In the genomic region with DNA sequence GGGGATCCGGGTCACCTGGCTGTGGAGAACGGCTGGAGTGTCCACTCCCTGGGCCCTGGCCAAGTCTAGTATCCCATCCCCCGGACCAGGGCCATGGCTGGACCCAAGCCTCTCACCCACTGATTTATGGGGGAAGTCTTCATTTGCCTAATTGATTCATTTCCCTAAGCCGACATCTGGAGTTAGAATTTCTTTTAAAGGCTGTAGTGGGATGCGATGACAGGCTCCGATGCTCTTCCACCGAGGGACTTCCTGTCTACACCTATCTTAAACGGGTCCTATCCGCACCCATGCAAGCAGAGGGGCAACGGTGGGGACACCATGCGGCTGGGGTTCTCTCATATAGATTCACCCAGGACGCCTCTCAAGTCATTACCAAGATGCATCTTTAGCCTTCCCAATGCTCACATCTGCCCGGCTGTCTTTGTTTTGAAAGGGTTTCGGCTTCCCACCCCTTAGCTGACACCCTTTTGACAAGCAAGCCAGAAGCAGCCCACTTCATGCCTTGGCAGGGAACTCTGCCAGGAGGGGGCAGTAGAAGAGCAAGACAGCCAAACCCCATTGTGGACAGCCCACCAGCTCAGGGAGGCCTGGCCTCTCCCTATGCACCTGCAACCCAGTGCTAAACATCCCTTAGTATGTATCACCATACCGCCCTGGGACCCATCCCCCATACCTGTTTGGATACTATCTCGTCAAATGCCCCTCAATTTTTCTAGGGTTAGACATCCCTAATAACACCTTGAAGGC, we compare ENCODE assay signal across 8 mouse cellular contexts.
A peak's percentile ranks its signal among the peaks of the same experiment; 100 is the strongest.
DNase-seq lines count a peak whose midpoint lies in the region; ATAC-seq and TF ChIP-seq lines count a peak whose summit lies in the region.

No protein-coding gene starts in this region.

- H3K9me3 ChIP-seq in lung, postnatal 0 days (ENCODE audit: low read length): no peaks in the 10 kb centered on the region

- no peaks in the 10 kb centered on the region for H3K4me1 ChIP-seq in lung, postnatal 0 days (ENCODE audit: insufficient read depth, low read depth, low read length)

- intact Hi-C loops in gastrocnemius, postnatal 36 days (cut with DNase I): no loop called here

- 30% methylated on average over 16 of the region's 16 CpGs for WGBS in lung, postnatal 0 days

- DNase-seq in layer of hippocampus, adult 11-12 months (ENCODE audit: low spot score): peak; percentile 57
- DNase-seq in layer of hippocampus, adult 9-10 months (ENCODE audit: low spot score): no peak
- peak; percentile 90 for DNase-seq in brain, embryonic 14.5 days (ENCODE audit: low read depth)
- DNase-seq in forelimb bud, embryonic 11.5 days (ENCODE audit: low read depth, low spot score): peak; percentile 72
- DNase-seq in layer of hippocampus, adult 18-20 months (ENCODE audit: low spot score in 2 of 2): peak; percentile 30 to 55
- DNase-seq in lung, postnatal 0 days (ENCODE audit: low spot score): peak; percentile 27
- peak; percentile 22 to 26 for DNase-seq in right cerebral cortex, adult 2 months (ENCODE audit: low spot score in 2 of 2)
- DNase-seq in gastrocnemius, postnatal 36 days: no peak

- H3K36me3 ChIP-seq in lung, postnatal 0 days (ENCODE audit: insufficient read depth, low read length): no peaks in the 10 kb centered on the region

- H3K4me2 ChIP-seq in lung, postnatal 0 days (replicated peaks; ENCODE audit: low read depth, low read length): no peak overlapping the region

- ATAC-seq in lung, postnatal 0 days: 0 out of 2 replicates have a peak, but pooled peaks have one; percentile 14

- peak; percentile 67 for TF ChIP-seq CTCF in brain, embryonic 14.5 days (IDR thresholded peaks at IDR 0.05; ENCODE audit: borderline replicate concordance, extremely low read depth, insufficient read depth, insufficient read length)
- TF ChIP-seq CTCF in lung, postnatal 0 days (IDR thresholded peaks at IDR 0.05): peak; percentile 55

- no peaks in the 10 kb centered on the region for H3K27me3 ChIP-seq in lung, postnatal 0 days (replicated peaks; ENCODE audit: insufficient read depth, low read length)

- H3K4me3 ChIP-seq in lung, postnatal 0 days (ENCODE audit: low read depth, low read length): no peak overlapping the region

- no peak for TF ChIP-seq EP300 in lung, postnatal 0 days (IDR thresholded peaks at IDR 0.05)

- no peak for TF ChIP-seq POLR2A in brain, embryonic 14.5 days (IDR thresholded peaks at IDR 0.05; ENCODE audit: borderline replicate concordance, extremely low read depth, insufficient read depth, insufficient read length, poor library complexity, severe bottlenecking)

- H3K9ac ChIP-seq in lung, postnatal 0 days (replicated peaks; ENCODE audit: low read depth): no peak overlapping the region

- no peak overlapping the region for H3K27ac ChIP-seq in lung, postnatal 0 days (ENCODE audit: low read length)

Comparison
In these comparisons a context has a peak if more than half of its experiments do, and no peak if none do; other contexts are left out.
1. DNase-seq: peak in layer of hippocampus, adult 11-12 months (single experiment), brain, embryonic 14.5 days (single experiment), forelimb bud, embryonic 11.5 days (single experiment), layer of hippocampus, adult 18-20 months (2 of 2), lung, postnatal 0 days (single experiment) and right cerebral cortex, adult 2 months (2 of 2); none in layer of hippocampus, adult 9-10 months (single experiment) and gastrocnemius, postnatal 36 days (0 of 2).